Mouse (Mus musculus) testis, adult 2 months (tissue): ENCODE results near the gene Akt1s1.

Source experiments
- CTCF ChIP-seq: fragments of 200-500 bp; IDR thresholded peaks from 2 replicates; pipeline ENCODE4 v1.5.1; 2012; ENCODE audit warnings: low read depth, mild to moderate bottlenecking, inconsistent platforms, low read length, moderate library complexity; ENCODE audit not compliant: control insufficient read depth, insufficient read depth, insufficient replicate concordance
- POLR2A ChIP-seq: fragments of 200-500 bp; IDR thresholded peaks from 2 replicates; pipeline ENCODE4 v1.6.1; 2012; ENCODE audit warnings: low read depth, mild to moderate bottlenecking, inconsistent platforms, low read length, moderate library complexity; ENCODE audit not compliant: control insufficient read depth

- TF ChIP-seq POLR2A (no peak), CTCF (no peak)
Observed at GRCm38 (mm10) chr7:44856265-44856916, 7.6 kb downstream of the Akt1s1 start.
